Mouse (Mus musculus) brain, embryonic 14.5 days (tissue): ENCODE measurements around the gene Agfg1.

ENCODE experiments used
- CTCF ChIP-seq: fragments of 200-500 bp; IDR thresholded peaks from 2 replicates; pipeline ENCODE4 v1.5.1; 2012; ENCODE audit warnings: inconsistent platforms, mild to moderate bottlenecking, moderate library complexity, borderline replicate concordance; ENCODE audit not compliant: insufficient read depth, insufficient read length; ENCODE audit errors: extremely low read depth
- POLR2A ChIP-seq: fragments of 200-500 bp; IDR thresholded peaks from 2 replicates; pipeline ENCODE4 v1.6.1; 2012; ENCODE audit warnings: mild to moderate bottlenecking, inconsistent platforms, borderline replicate concordance; ENCODE audit not compliant: poor library complexity, insufficient read depth, insufficient read length, severe bottlenecking; ENCODE audit errors: extremely low read depth

GRCm38 (mm10) chr1:82938666-82939065 is 99.4 kb downstream of the Agfg1 start:
- TF ChIP-seq CTCF: no peak
- no peak for TF ChIP-seq POLR2A
